Mouse (Mus musculus): ENCODE data around the gene 4921517D22Rik.

Gene 4921517D22Rik

GRCm38 (mm10) chr13:59691478-59691877 is 2.4 kb downstream of the 4921517D22Rik start:
- DNase-seq (ENCODE audit: low read depth, low spot score), result no peak

- no peak for DNase-seq (ENCODE audit: low read depth, low spot score)
Measured at GRCm38 (mm10) chr13:59690576-59690975, 3.3 kb downstream of the 4921517D22Rik start.

- DNase-seq (ENCODE audit: low read depth, low spot score), result no peak
Measured at GRCm38 (mm10) chr13:59689843-59690242, 4.1 kb downstream of the 4921517D22Rik start.

GRCm38 (mm10) chr13:59689313-59689712 is 4.6 kb downstream of the 4921517D22Rik start:
- DNase-seq (ENCODE audit: low read depth, low spot score), result no peak

GRCm38 (mm10) chr13:59688338-59688770 is 5.6 kb downstream of the 4921517D22Rik start:
- DNase-seq (ENCODE audit: low read depth, low spot score), result no peak

GRCm38 (mm10) chr13:59685236-59685635 is 8.7 kb downstream of the 4921517D22Rik start:
- no peak for DNase-seq (ENCODE audit: low read depth, low spot score)

- no peak for DNase-seq (ENCODE audit: low read depth, low spot score)
Measured at GRCm38 (mm10) chr13:59682629-59683028, 11.3 kb downstream of the 4921517D22Rik start.

- no peak for DNase-seq (ENCODE audit: low read depth, low spot score)
Measured at GRCm38 (mm10) chr13:59679908-59680307, 14.0 kb downstream of the 4921517D22Rik start.

- DNase-seq (ENCODE audit: low read depth, low spot score), result no peak
Measured at GRCm38 (mm10) chr13:59679306-59679705, 14.6 kb downstream of the 4921517D22Rik start.

GRCm38 (mm10) chr13:59676316-59677229 is 17.3 kb downstream of the 4921517D22Rik start:
- DNase-seq (ENCODE audit: low read depth, low spot score), result no peak

GRCm38 (mm10) chr13:59675151-59676011 is 18.5 kb downstream of the 4921517D22Rik start, which contains the start of gene Golm1:
TSS of gene Golm1 (minus strand) at chr13:59675811.
- DNase-seq (ENCODE audit: low read depth, low spot score), result no peak

- no peak for DNase-seq (ENCODE audit: low read depth, low spot score)
Measured at GRCm38 (mm10) chr13:59674761-59675150, 19.2 kb downstream of the 4921517D22Rik start.

GRCm38 (mm10) chr13:59674215-59674614 is 19.7 kb downstream of the 4921517D22Rik start:
- no peak for DNase-seq (ENCODE audit: low read depth, low spot score)

- DNase-seq (ENCODE audit: low read depth, low spot score), result no peak
Measured at GRCm38 (mm10) chr13:59673597-59673996, 20.3 kb downstream of the 4921517D22Rik start.

GRCm38 (mm10) chr13:59672248-59672647 is 21.7 kb downstream of the 4921517D22Rik start:
- DNase-seq (ENCODE audit: low read depth, low spot score), result no peak

GRCm38 (mm10) chr13:59671521-59671920 is 22.4 kb downstream of the 4921517D22Rik start:
- DNase-seq (ENCODE audit: low read depth, low spot score), result no peak

- DNase-seq (ENCODE audit: low read depth, low spot score), result no peak
Measured at GRCm38 (mm10) chr13:59669946-59670345, 24.0 kb downstream of the 4921517D22Rik start.

GRCm38 (mm10) chr13:59668501-59669093 is 25.3 kb downstream of the 4921517D22Rik start:
- peak; percentile 23 for DNase-seq (ENCODE audit: low read depth, low spot score)

- no peak for DNase-seq (ENCODE audit: low read depth, low spot score)
Measured at GRCm38 (mm10) chr13:59667763-59668162, 26.1 kb downstream of the 4921517D22Rik start.

GRCm38 (mm10) chr13:59663939-59664712 is 29.8 kb downstream of the 4921517D22Rik start:
- DNase-seq (ENCODE audit: low read depth, low spot score), result no peak

- DNase-seq (ENCODE audit: low read depth, low spot score), result no peak
Measured at GRCm38 (mm10) chr13:59661966-59662365, 31.9 kb downstream of the 4921517D22Rik start.
